In the genomic region with DNA sequence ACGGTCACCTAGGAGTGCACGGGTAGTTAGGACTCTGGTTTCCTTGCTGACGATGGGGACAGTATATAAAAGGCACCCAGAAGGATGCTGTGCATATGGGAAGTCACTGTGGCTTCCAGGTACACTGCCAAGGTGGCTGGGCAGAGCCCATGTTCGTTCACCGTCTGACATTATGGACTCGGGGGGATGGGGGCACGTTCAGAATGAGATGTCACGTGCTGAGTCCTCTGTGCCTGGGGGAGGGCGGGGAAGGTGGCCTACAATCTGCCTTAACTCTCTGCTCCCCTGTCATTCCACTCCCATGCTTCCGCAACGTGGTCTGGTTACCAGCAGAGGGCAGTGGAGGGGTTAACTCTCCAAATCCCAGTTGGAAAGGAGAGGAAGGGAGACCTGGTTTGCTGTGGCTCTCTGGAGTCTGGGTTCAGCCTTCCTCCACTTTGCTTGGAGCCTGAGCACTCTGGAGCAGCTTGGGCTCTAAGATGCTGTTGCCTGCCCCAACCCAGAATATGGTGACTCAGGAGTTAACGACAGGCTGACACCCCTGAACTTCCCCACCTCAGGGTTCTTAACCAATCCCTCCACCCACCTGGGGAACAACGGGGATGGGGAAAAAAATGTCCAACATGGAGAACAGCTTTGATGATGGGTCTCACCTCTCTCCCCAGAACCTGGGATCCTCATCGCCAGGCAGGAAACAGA, we compare ENCODE assay signal across 8 mouse cellular contexts. TPM values are rescaled to one million over a fixed set of nuclear protein-coding genes. Genes with fewer than 3 reads are reported as not detected.
DNase-seq lines count a peak whose midpoint lies in the region; ATAC-seq and TF ChIP-seq lines count a peak whose summit lies in the region.

No protein-coding gene starts in this region.

- DNase-seq in gastrocnemius, postnatal 10 days, result peak; percentile 34
- DNase-seq in gastrocnemius, postnatal 25 days, result no peak
- peak; percentile 16 for DNase-seq in thymus, postnatal 14 days
- DNase-seq in thymus, adult 18-20 months, result no peak
- no peak for DNase-seq in limb, embryonic 14.5 days (ENCODE audit: low spot score)
- peak; percentile 48 for DNase-seq in right cerebral cortex, postnatal 14 days
- DNase-seq in gastrocnemius, adult 8-10 months (ENCODE audit: low spot score in 2 of 2), result no peak

- ATAC-seq in limb, embryonic 14.5 days (ENCODE audit: low FRiP score, low read depth), result no peak

- no peak for TF ChIP-seq POLR2A in embryonic fibroblast, embryonic 13.5 days (IDR thresholded peaks at IDR 0.05; ENCODE audit: low read depth, low read length)
- TF ChIP-seq POLR2A in limb, embryonic 14.5 days (IDR thresholded peaks at IDR 0.05; ENCODE audit: borderline replicate concordance, extremely low read depth, insufficient read depth, insufficient read length), result no peak

- no peak overlapping the region for H3K9ac ChIP-seq in limb, embryonic 14.5 days (ENCODE audit: low read depth, low read length, severe bottlenecking)

- no peak overlapping the region for H3K4me3 ChIP-seq in embryonic fibroblast, embryonic 13.5 days (ENCODE audit: insufficient read depth, low read length)
- no peak overlapping the region for H3K4me3 ChIP-seq in limb, embryonic 14.5 days (replicated peaks; ENCODE audit: low read length)

- no peaks in the 10 kb centered on the region for H3K4me1 ChIP-seq in embryonic fibroblast, embryonic 13.5 days (ENCODE audit: control insufficient read depth, insufficient read depth, low read length)
- peaks cover 3% of the 10 kb centered on the region for H3K4me1 ChIP-seq in limb, embryonic 14.5 days (ENCODE audit: control insufficient read depth, insufficient read depth, low read length)

- 15% methylated on average over 13 of the region's 14 CpGs for WGBS in limb, embryonic 14.5 days

- H3K36me3 ChIP-seq in limb, embryonic 14.5 days (ENCODE audit: control insufficient read depth, insufficient read depth, low read length), result no peaks in the 10 kb centered on the region

- peak overlapping the region; percentile 5; the same call in 1 of the 2 replicates for H3K4me2 ChIP-seq in limb, embryonic 14.5 days (replicated peaks; ENCODE audit: low read depth, low read length, severe bottlenecking)

- no peaks in the 10 kb centered on the region for H3K27me3 ChIP-seq in limb, embryonic 14.5 days (ENCODE audit: control insufficient read depth, insufficient read depth, low read length)

- H3K9me3 ChIP-seq in limb, embryonic 14.5 days (ENCODE audit: control insufficient read depth, low read length), result no peaks in the 10 kb centered on the region

- H3K27ac ChIP-seq in embryonic fibroblast, embryonic 13.5 days (ENCODE audit: insufficient read depth, low read length), result no peak overlapping the region
- no peak overlapping the region for H3K27ac ChIP-seq in limb, embryonic 14.5 days (replicated peaks; ENCODE audit: low read depth, low read length)

- TF ChIP-seq CTCF in embryonic fibroblast, embryonic 13.5 days (IDR thresholded peaks at IDR 0.05; ENCODE audit: borderline replicate concordance, insufficient read depth, low read length), result peak; percentile 69; the same call in 1 of the 2 replicates

RNA-seq across cellular contexts. Expression of a gene that starts 42.8 kb away (rescaled TPM):
- total RNA-seq in gastrocnemius, postnatal 10 days (2021), result not detected
- total RNA-seq in gastrocnemius, postnatal 25 days (2021), result under 1 TPM in 1 of 2 experiments, not detected in 1; 0.27 TPM
- polyA plus RNA-seq in embryonic fibroblast, embryonic 13.5 days (2011; ENCODE audit: insufficient read length, low read depth, missing spikeins), result not detected in 2 replicates
- 0.09 and 0.11 TPM in 2 replicates for polyA plus RNA-seq in limb, embryonic 14.5 days (2012; rRNA removed)
- not detected in 2 replicates for polyA plus RNA-seq in limb, embryonic 14.5 days (2014; fragmentation: Nextera tagmentation; extraction: Ambion mirVana)
- under 1 TPM in 1 of 4 experiments, not detected in 3; 0.24 TPM for total RNA-seq in gastrocnemius, adult 8-10 months (2022)

Comparison
In these comparisons a context has a peak if more than half of its experiments do, and no peak if none do; other contexts are left out.
1. DNase-seq: peak in gastrocnemius, postnatal 10 days (single experiment), thymus, postnatal 14 days (single experiment) and right cerebral cortex, postnatal 14 days (single experiment); none in gastrocnemius, postnatal 25 days (single experiment), thymus, adult 18-20 months (0 of 2), limb, embryonic 14.5 days (single experiment) and gastrocnemius, adult 8-10 months (0 of 2).